Mouse (Mus musculus): ENCODE measurements around the gene Pitpnm1. TPM values are rescaled to one million over a fixed set of nuclear protein-coding genes. Genes with fewer than 3 reads are reported as not detected.

Pitpnm1 gene
- polyA plus RNA-seq, 1 experiment: 568 TPM

DNA sequence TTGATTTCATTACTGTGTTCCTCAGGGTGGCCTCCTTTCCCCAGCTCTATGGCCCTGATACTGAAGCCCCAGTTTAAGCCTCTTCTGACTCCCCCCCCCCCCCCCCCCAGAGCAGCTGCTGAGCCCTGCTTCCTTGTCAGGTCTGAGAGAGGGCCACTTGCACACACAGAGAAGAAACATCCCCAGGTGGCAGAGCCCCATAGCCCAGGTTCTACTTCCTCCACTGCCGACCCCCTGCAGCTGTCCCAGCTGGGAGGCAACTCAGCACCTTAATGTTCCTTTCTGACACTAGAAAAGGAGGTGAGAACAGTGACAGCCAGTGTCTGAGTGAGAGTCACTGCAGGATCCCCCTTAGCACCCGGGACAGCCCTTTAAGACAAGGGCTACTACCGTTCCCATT is 4.0 kb downstream of the Pitpnm1 start:
- Histone ChIP-seq H3K4me3 (replicated peaks; ENCODE audit: insufficient read depth, low read depth, low read length) (no peak overlapping the region), H3K27me3 (ENCODE audit: control insufficient read depth, insufficient read depth, low read length) (no peaks in the 10 kb centered on the region), H3K27ac (ENCODE audit: insufficient read depth, low read length) (peak overlapping the region; percentile 83; the same call in 1 of the 2 replicates), H3K4me1 (ENCODE audit: control insufficient read depth, insufficient read depth, low read length) (peaks cover 31% of the 10 kb centered on the region)
- no peak for DNase-seq
- TF ChIP-seq CTCF (IDR thresholded peaks at IDR 0.05; ENCODE audit: borderline replicate concordance, insufficient read depth, low read depth, low read length) (no peak), POLR2A (IDR thresholded peaks at IDR 0.05; ENCODE audit: borderline replicate concordance, insufficient read depth, low read length) (no peak)
- 65% methylated on average over 3 of the region's 3 CpGs for WGBS

DNA sequence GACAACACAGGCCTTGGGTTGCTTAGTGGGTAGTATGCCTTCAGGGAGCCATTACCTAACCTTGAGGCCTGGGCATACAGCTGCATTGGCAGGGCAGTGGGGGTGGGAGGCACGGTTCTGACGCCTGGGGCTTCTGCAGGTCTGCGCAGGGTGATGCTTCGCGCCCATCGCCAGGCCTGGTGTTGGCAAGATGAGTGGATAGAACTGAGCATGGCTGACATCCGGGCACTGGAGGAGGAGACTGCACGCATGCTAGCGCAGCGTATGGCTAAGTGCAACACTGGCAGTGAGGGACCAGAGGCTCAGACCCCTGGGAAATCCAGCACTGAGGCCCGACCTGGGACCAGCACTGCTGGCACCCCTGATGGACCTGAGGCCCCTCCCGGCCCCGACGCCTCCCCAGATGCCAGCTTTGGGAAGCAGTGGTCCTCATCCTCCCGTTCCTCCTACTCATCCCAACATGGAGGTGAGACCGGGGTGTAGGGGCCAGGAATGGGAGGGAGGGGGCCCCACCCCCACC is 4.9 kb downstream of the Pitpnm1 start:
- Histone ChIP-seq H3K27me3 (ENCODE audit: control insufficient read depth, insufficient read depth, low read length) (no peaks in the 10 kb centered on the region), H3K4me3 (replicated peaks; ENCODE audit: insufficient read depth, low read depth, low read length) (no peak overlapping the region), H3K27ac (ENCODE audit: insufficient read depth, low read length) (no peak overlapping the region), H3K4me1 (ENCODE audit: control insufficient read depth, insufficient read depth, low read length) (peaks cover 26% of the 10 kb centered on the region)
- WGBS: 81% methylated on average over 16 of the region's 16 CpGs
- DNase-seq: no peak
- no peak for TF ChIP-seq POLR2A (IDR thresholded peaks at IDR 0.05; ENCODE audit: borderline replicate concordance, insufficient read depth, low read length)
- no peak for TF ChIP-seq CTCF (IDR thresholded peaks at IDR 0.05; ENCODE audit: borderline replicate concordance, insufficient read depth, low read depth, low read length)

DNA sequence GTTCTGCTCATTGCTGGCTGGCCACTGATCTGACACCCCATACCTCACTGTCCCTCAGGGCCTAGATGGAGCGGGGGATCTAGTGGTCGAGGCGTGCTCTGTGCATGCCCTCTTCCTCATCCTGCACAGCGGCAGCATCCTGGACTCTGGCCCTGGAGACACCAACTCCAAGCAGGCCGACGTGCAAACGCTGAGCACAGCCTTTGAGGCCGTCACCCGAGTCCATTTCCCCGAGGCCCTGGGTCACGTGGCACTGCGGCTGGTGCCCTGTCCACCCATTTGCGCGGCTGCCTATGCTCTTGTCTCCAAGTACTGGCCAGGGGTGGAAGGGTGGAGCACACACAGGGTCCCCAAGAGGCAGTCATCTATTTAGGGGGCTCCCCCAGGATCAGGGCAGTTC is 6.9 kb downstream of the Pitpnm1 start:
- no peak for DNase-seq
- WGBS: 85% methylated on average over 14 of the region's 14 CpGs

GRCm38 (mm10) chr19:4108535-4108934 is 8.7 kb downstream of the Pitpnm1 start:
- peaks cover 40% of the 10 kb centered on the region for H3K4me1 ChIP-seq (ENCODE audit: control insufficient read depth, insufficient read depth, low read length)
- TF ChIP-seq CTCF (IDR thresholded peaks at IDR 0.05; ENCODE audit: borderline replicate concordance, insufficient read depth, low read depth, low read length): no peak
- no peak for TF ChIP-seq POLR2A (IDR thresholded peaks at IDR 0.05; ENCODE audit: borderline replicate concordance, insufficient read depth, low read length)
- DNase-seq: no peak
- no peak overlapping the region for H3K27ac ChIP-seq (ENCODE audit: insufficient read depth, low read length)
- 53% methylated on average over 9 of the region's 9 CpGs for WGBS
- no peak overlapping the region for H3K4me3 ChIP-seq (replicated peaks; ENCODE audit: insufficient read depth, low read depth, low read length)
- no peaks in the 10 kb centered on the region for H3K27me3 ChIP-seq (ENCODE audit: control insufficient read depth, insufficient read depth, low read length)

More for the DNA sequence above, 6.9 kb downstream of the Pitpnm1 start:
- Histone ChIP-seq H3K4me1 (ENCODE audit: control insufficient read depth, insufficient read depth, low read length) (peaks cover 35% of the 10 kb centered on the region), H3K27ac (ENCODE audit: insufficient read depth, low read length) (no peak overlapping the region), H3K4me3 (replicated peaks; ENCODE audit: insufficient read depth, low read depth, low read length) (no peak overlapping the region), H3K27me3 (ENCODE audit: control insufficient read depth, insufficient read depth, low read length) (no peaks in the 10 kb centered on the region)
- TF ChIP-seq CTCF (IDR thresholded peaks at IDR 0.05; ENCODE audit: borderline replicate concordance, insufficient read depth, low read depth, low read length): no peak
- TF ChIP-seq POLR2A (IDR thresholded peaks at IDR 0.05; ENCODE audit: borderline replicate concordance, insufficient read depth, low read length): no peak

DNA sequence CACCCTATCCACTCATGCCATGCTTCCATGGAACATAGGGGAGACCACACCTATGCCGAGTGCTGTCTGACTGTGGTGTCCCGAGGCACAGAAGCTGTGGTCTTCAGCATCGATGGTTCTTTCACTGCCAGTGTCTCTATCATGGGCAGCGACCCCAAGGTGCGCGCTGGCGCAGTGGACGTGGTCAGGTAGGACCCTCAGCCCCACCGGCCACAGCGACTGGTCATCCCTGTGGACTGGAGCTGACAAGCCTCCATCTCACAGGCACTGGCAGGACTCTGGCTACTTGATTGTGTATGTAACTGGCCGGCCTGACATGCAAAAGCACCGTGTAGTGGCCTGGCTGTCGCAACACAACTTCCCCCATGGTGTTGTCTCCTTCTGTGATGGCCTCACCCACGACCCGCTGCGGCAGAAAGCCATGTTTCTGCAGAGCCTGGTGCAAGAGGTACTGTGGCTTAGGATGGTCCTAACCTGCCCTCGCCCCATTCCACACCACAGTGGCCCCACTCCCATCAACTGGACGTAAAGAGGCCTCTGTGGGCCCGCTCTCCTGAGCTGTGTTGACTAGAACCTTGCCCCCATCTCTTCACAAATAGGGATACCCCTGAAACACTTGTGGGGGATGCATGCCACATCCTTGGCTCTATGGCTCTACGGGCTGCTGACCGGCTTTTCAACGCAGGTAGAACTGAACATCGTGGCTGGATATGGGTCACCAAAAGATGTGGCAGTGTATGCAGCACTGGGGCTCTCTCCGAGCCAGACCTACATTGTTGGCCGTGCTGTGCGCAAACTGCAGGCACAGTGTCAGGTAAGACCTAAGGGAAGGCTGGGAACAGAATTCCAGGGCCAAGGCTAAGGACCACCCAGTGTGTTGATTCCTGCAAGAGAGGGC is 12.5 kb downstream of the Pitpnm1 start:
- H3K27me3 ChIP-seq (ENCODE audit: control insufficient read depth, insufficient read depth, low read length): no peaks in the 10 kb centered on the region
- peaks cover 51% of the 10 kb centered on the region for H3K4me1 ChIP-seq (ENCODE audit: control insufficient read depth, insufficient read depth, low read length)
- H3K4me3 ChIP-seq (replicated peaks; ENCODE audit: insufficient read depth, low read depth, low read length): no peak overlapping the region
- TF ChIP-seq POLR2A (IDR thresholded peaks at IDR 0.05; ENCODE audit: borderline replicate concordance, insufficient read depth, low read length) (no peak), CTCF (IDR thresholded peaks at IDR 0.05; ENCODE audit: borderline replicate concordance, insufficient read depth, low read depth, low read length) (no peak)
- peak overlapping the region; percentile 82 for H3K27ac ChIP-seq (ENCODE audit: insufficient read depth, low read length)
- 83% methylated on average over 26 of the region's 26 CpGs for WGBS
- no peak for DNase-seq

DNA sequence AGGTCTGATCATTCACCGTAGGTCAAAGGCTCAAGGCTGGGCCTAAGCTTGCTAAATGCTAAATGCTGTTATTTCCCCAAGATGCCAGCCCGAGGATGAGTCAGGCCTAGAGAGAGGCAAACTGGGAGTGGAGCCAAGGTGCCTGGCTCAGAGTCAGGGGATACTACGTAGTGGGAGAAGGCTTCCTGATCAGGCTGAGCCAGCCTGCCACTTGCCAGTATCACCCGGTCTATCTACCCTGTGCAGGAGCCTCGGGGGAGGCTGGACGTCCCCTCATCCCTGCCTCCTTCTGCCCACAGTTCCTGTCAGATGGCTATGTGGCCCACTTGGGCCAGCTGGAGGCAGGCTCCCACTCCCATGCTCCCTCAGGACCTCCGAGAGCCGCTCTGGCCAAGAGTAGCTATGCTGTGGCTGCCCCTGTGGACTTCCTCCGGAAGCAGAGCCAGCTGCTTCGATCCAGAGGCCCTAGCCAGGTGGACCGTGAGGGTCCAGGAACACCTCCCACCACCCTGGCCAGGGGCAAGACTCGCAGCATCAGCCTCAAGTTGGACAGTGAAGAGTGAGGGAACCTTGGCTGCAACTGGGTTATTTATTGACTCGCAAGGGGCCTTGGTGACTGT is 13.5 kb downstream of the Pitpnm1 start:
- no peak for TF ChIP-seq CTCF (IDR thresholded peaks at IDR 0.05; ENCODE audit: borderline replicate concordance, insufficient read depth, low read depth, low read length)
- TF ChIP-seq POLR2A (IDR thresholded peaks at IDR 0.05; ENCODE audit: borderline replicate concordance, insufficient read depth, low read length): no peak; the same call in 1 of the 2 replicates
- H3K27ac ChIP-seq (ENCODE audit: insufficient read depth, low read length): peak overlapping the region; percentile 82
- peaks cover 51% of the 10 kb centered on the region for H3K4me1 ChIP-seq (ENCODE audit: control insufficient read depth, insufficient read depth, low read length)

DNA sequence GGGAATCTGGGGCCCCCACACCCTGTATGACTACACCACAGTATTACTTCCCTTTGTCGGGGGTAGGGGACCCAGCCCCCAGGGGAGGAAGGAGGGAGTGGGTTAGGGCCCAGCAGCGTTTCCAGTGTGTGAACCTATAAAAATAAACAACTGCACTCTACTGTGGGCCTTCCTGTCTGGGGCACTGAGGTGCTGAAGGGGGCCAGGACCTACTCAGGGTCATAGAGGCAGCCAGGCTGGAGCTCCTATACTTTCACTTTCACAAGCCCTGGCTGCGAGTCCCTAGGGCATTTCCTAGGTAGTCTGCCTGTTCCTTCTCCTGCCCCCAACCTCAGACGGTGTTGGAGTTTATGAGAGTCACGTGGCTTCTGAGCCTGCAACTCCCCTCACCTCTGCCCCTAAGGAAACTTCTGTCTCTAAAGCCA is 14.0 kb downstream of the Pitpnm1 start:
- Histone ChIP-seq H3K4me1 (ENCODE audit: control insufficient read depth, insufficient read depth, low read length) (peaks cover 51% of the 10 kb centered on the region), H3K27me3 (ENCODE audit: control insufficient read depth, insufficient read depth, low read length) (no peaks in the 10 kb centered on the region), H3K27ac (ENCODE audit: insufficient read depth, low read length) (peak overlapping the region; percentile 82), H3K4me3 (replicated peaks; ENCODE audit: insufficient read depth, low read depth, low read length) (no peak overlapping the region)
- no peak for TF ChIP-seq POLR2A (IDR thresholded peaks at IDR 0.05; ENCODE audit: borderline replicate concordance, insufficient read depth, low read length)
- no peak for TF ChIP-seq CTCF (IDR thresholded peaks at IDR 0.05; ENCODE audit: borderline replicate concordance, insufficient read depth, low read depth, low read length)
- DNase-seq: no peak
- WGBS: 40% methylated on average over 5 of the region's 5 CpGs

More for the DNA sequence above, 13.5 kb downstream of the Pitpnm1 start:
- WGBS: 6% methylated on average over 13 of the region's 13 CpGs
- DNase-seq: peak; percentile 97 to 99
- H3K4me3 ChIP-seq (replicated peaks; ENCODE audit: insufficient read depth, low read depth, low read length): no peak overlapping the region
- H3K27me3 ChIP-seq (ENCODE audit: control insufficient read depth, insufficient read depth, low read length): no peaks in the 10 kb centered on the region
